Mouse (Mus musculus): Measurements from ENCODE around the gene Pdzk1. TPM values are rescaled to one million over a fixed set of nuclear protein-coding genes. Genes with fewer than 3 reads are reported as not detected.

The Pdzk1 gene
- polyA plus RNA-seq (2012; ENCODE audit: insufficient read depth, low replicate concordance): 0.89 TPM in 1 of 2 replicates, not detected in the other

- Histone ChIP-seq H3K9me3 (peaks cover 4% of the 10 kb centered on the region; the same call in 1 of the 2 replicates), H3K36me3 (replicated peaks; ENCODE audit: low read length) (no peaks in the 10 kb centered on the region), H3K27me3 (replicated peaks) (peaks cover 20% of the 10 kb centered on the region), H3K4me1 (no peaks in the 10 kb centered on the region), H3K4me3 (replicated peaks) (no peak within 1 kb of the TSS)
- no peak for TF ChIP-seq FLI1 (IDR thresholded peaks at IDR 0.05; ENCODE audit: low read length)
- TF ChIP-seq GATA1 (IDR thresholded peaks at IDR 0.05; ENCODE audit: borderline replicate concordance, low read length): no peak
Measured at GRCm38 (mm10) chr3:96828984-96829383, at the start of gene Pdzk1, which contains the start of gene Cd160. Gene Pdzk1, plus strand, starts transcription at chr3:96829284. Gene Cd160, minus strand, starts transcription at chr3:96829351.

DNA sequence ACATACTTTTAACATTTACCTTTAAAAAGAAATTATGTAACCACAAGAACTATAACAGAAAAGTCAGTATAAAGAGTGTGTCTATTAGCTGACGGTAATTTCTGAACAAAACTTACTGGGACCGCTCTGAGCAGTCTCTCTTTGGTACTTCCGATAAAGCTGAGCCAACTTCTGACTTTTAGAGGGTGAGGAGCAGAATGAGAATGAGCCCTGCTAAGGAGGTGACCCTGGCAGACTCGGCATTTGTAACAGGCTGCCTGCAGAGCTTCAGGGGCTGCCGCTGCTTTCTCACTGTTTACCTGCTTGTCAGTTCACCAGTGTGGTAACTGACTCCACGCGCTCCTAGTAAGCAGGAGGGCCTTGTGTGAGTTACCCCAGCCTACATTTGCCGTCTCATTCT, 46.8 kb upstream of the Pdzk1 start:
- H3K4me3 ChIP-seq (replicated peaks): no peak overlapping the region

DNA sequence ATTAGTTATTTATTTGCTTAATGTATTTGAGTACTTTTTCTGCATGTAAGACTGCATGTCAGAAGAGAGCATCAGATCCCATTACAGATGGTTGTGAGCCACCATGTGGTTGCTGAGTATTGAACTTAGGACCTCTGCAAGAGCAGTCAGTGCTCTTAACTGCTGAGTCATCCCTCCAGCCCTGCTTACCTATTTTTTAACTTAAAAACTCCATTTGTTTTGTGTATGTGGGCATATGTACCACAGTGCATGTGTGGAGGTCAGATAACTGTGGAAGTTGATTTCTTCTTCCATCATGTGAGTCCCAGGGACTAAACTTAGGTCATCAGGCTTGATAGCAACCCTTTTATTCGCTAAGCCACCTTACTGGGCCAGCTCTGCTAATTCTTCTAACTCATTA, 41.3 kb upstream of the Pdzk1 start:
- H3K9me3 ChIP-seq: no peaks in the 10 kb centered on the region
- TF ChIP-seq FLI1 (IDR thresholded peaks at IDR 0.05; ENCODE audit: low read length): no peak
- TF ChIP-seq GATA1 (IDR thresholded peaks at IDR 0.05; ENCODE audit: borderline replicate concordance, low read length): no peak
- no peak overlapping the region for H3K4me3 ChIP-seq (replicated peaks)
- peaks cover 23% of the 10 kb centered on the region for H3K4me1 ChIP-seq
- peaks cover 94% of the 10 kb centered on the region for H3K36me3 ChIP-seq (replicated peaks; ENCODE audit: low read length)
- no peaks in the 10 kb centered on the region for H3K27me3 ChIP-seq (replicated peaks)

More for the DNA sequence above, 46.8 kb upstream of the Pdzk1 start:
- Histone ChIP-seq H3K27me3 (replicated peaks) (no peaks in the 10 kb centered on the region), H3K4me1 (peaks cover 26% of the 10 kb centered on the region), H3K36me3 (replicated peaks; ENCODE audit: low read length) (peaks cover 79% of the 10 kb centered on the region), H3K9me3 (no peaks in the 10 kb centered on the region)
- no peak for TF ChIP-seq FLI1 (IDR thresholded peaks at IDR 0.05; ENCODE audit: low read length)
- no peak for TF ChIP-seq GATA1 (IDR thresholded peaks at IDR 0.05; ENCODE audit: borderline replicate concordance, low read length)

DNA sequence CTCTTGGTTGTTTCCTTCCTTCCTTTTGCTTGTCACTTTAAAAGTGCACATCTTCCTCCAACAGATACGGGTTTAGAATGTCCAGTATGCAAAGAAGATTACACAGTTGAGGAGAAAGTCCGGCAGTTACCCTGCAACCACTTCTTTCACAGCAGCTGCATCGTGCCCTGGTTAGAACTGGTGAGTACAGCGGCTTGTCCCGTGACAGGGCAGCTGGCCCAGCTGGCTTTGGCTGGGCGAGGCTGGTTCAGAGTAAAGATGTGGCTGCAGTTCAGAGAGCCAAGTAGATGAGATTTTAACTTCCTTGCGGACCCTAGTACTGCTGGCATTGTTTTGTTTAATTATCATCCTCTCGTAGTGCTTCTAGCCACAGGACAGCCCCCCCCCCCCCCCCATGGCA, 40.6 kb upstream of the Pdzk1 start:
- H3K9me3 ChIP-seq: no peaks in the 10 kb centered on the region
- no peaks in the 10 kb centered on the region for H3K27me3 ChIP-seq (replicated peaks)
- peaks cover 23% of the 10 kb centered on the region for H3K4me1 ChIP-seq
- H3K36me3 ChIP-seq (replicated peaks; ENCODE audit: low read length): peaks cover 97% of the 10 kb centered on the region
- no peak for TF ChIP-seq FLI1 (IDR thresholded peaks at IDR 0.05; ENCODE audit: low read length)
- no peak for TF ChIP-seq GATA1 (IDR thresholded peaks at IDR 0.05; ENCODE audit: borderline replicate concordance, low read length)
- H3K4me3 ChIP-seq (replicated peaks): no peak overlapping the region

DNA sequence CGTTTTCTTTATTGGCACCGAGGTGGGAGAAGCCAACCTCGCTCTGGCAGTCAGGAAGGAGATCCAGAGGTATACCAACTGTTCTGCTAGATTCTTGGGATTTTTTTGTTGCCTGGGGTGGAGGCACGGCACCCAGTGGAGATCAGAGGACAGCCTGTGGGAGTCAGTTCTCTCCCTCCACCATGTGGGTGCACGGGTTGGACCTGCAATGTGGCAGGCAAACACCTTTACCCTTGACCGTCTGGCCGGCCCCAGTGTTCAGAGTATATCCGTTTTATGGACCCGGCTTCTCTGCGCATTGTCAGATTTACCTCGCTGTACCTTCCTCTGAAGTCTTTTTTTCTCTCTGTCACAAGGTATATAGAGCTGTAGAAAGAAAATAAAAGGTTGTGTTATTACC, 28.8 kb upstream of the Pdzk1 start:
- Histone ChIP-seq H3K9me3 (no peaks in the 10 kb centered on the region), H3K27me3 (replicated peaks) (no peaks in the 10 kb centered on the region), H3K4me3 (replicated peaks) (no peak overlapping the region), H3K4me1 (peaks cover 31% of the 10 kb centered on the region), H3K36me3 (replicated peaks; ENCODE audit: low read length) (peaks cover 24% of the 10 kb centered on the region)
- no peak for TF ChIP-seq GATA1 (IDR thresholded peaks at IDR 0.05; ENCODE audit: borderline replicate concordance, low read length)
- no peak for TF ChIP-seq FLI1 (IDR thresholded peaks at IDR 0.05; ENCODE audit: low read length)

DNA sequence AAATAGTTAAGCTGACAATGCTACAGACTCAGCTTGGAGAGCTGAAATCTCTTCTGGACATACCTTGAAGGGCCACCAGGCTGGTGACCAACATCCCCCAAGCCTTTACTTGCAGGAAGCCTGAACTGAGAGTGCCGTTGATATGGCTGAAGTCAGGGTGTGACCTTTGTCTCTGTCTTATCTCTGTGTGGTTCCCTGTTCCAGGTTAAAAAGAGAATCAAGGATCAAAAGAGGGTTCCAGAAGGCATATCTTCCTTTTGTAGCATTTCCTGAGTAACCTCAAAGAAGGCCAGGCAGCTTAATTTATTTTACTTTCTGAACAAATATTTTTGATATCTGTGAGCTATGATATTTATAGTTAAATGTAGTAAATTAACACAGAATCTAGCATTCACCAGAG, 26.9 kb upstream of the Pdzk1 start:
- peaks cover 29% of the 10 kb centered on the region for H3K4me1 ChIP-seq
- peaks cover 28% of the 10 kb centered on the region for H3K36me3 ChIP-seq (replicated peaks; ENCODE audit: low read length)
- no peaks in the 10 kb centered on the region for H3K27me3 ChIP-seq (replicated peaks)
- TF ChIP-seq GATA1 (IDR thresholded peaks at IDR 0.05; ENCODE audit: borderline replicate concordance, low read length) (no peak), FLI1 (IDR thresholded peaks at IDR 0.05; ENCODE audit: low read length) (no peak)
- peaks cover 2% of the 10 kb centered on the region; the same call in 1 of the 2 replicates for H3K9me3 ChIP-seq
- H3K4me3 ChIP-seq (replicated peaks): no peak overlapping the region

GRCm38 (mm10) chr3:96808136-96808535, 20.9 kb upstream of the Pdzk1 start:
- Histone ChIP-seq H3K27me3 (replicated peaks) (no peaks in the 10 kb centered on the region), H3K9me3 (peaks cover 3% of the 10 kb centered on the region; the same call in 1 of the 2 replicates), H3K36me3 (replicated peaks; ENCODE audit: low read length) (peaks cover 16% of the 10 kb centered on the region), H3K4me1 (peaks cover 8% of the 10 kb centered on the region), H3K4me3 (replicated peaks) (no peak overlapping the region)
- TF ChIP-seq FLI1 (IDR thresholded peaks at IDR 0.05; ENCODE audit: low read length): no peak
- no peak for TF ChIP-seq GATA1 (IDR thresholded peaks at IDR 0.05; ENCODE audit: borderline replicate concordance, low read length)

GRCm38 (mm10) chr3:96808651-96809050, 20.4 kb upstream of the Pdzk1 start:
- Histone ChIP-seq H3K36me3 (replicated peaks; ENCODE audit: low read length) (peaks cover 16% of the 10 kb centered on the region), H3K4me3 (replicated peaks) (no peak overlapping the region), H3K9me3 (peaks cover 3% of the 10 kb centered on the region; the same call in 1 of the 2 replicates), H3K27me3 (replicated peaks) (peaks cover 5% of the 10 kb centered on the region), H3K4me1 (peaks cover 13% of the 10 kb centered on the region)
- no peak for TF ChIP-seq FLI1 (IDR thresholded peaks at IDR 0.05; ENCODE audit: low read length)
- TF ChIP-seq GATA1 (IDR thresholded peaks at IDR 0.05; ENCODE audit: borderline replicate concordance, low read length): no peak

DNA sequence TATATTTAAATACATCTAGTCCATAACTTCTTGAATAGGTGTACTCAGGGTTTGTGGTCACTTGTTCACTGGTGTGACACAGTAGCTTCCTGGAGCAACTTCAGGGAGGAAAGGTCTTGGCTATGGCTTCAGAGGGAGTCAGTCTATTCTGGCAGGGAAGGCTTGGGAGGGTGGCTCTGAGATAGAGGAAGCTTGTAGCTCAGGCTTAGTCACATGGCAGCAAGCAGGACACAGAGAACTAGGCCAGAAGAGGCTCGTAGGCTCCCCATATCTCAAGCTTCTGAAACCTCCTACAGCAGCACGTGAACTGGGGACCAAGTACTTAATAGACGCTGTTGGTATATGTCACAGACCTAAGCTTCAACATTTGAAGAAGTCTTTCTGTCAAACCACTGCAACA, 17.9 kb upstream of the Pdzk1 start:
- Histone ChIP-seq H3K27me3 (replicated peaks) (peaks cover 7% of the 10 kb centered on the region), H3K4me1 (peaks cover 21% of the 10 kb centered on the region), H3K36me3 (replicated peaks; ENCODE audit: low read length) (peaks cover 4% of the 10 kb centered on the region), H3K4me3 (replicated peaks) (no peak overlapping the region), H3K9me3 (peaks cover 3% of the 10 kb centered on the region; the same call in 1 of the 2 replicates)
- no peak for TF ChIP-seq GATA1 (IDR thresholded peaks at IDR 0.05; ENCODE audit: borderline replicate concordance, low read length)

DNA sequence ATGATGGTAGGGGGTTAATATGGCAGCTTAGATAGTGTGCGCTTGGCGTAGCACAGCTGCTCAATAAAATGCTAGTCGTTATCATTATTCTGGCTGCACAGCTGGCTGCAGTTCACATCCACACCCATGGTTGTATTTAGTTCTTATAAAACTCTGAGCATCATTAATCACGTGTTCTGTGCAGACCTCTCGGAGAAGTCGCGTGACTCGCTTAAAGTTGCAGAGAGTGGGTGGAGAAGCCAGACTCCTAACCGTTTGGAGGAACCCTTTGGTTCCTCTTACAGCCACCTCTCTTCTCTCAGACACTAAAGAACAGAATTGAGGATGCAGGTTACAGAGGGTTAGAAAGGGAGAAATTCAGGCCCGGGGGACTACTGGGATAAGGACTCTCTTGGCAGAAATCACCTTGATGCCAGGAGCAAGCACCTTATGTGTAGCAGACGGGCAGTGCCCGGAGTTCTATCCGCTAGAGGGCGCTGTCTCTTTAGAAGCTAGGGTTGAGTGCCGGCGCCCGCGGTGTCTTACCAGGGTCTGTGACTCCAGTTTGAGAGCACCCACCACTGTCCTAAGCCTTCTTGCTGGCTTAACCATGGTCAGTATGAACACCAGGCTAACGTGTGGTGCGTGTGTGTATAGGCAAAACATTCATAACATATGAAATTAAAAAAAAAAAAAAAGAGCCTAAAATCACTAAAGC, 16.5 kb upstream of the Pdzk1 start:
- no peak for TF ChIP-seq GATA1 (IDR thresholded peaks at IDR 0.05; ENCODE audit: borderline replicate concordance, low read length)
- TF ChIP-seq FLI1 (IDR thresholded peaks at IDR 0.05; ENCODE audit: low read length): no peak
- peak overlapping the region; percentile 89 for H3K4me3 ChIP-seq (replicated peaks)
- H3K27me3 ChIP-seq (replicated peaks): peaks cover 12% of the 10 kb centered on the region
- peaks cover 21% of the 10 kb centered on the region for H3K4me1 ChIP-seq
- no peaks in the 10 kb centered on the region for H3K36me3 ChIP-seq (replicated peaks; ENCODE audit: low read length)
- peaks cover 6% of the 10 kb centered on the region for H3K9me3 ChIP-seq
